Mouse (Mus musculus) MEL (cell line): ENCODE results near the gene Hectd3.

Experiments
- CTCF ChIP-seq, 3 experiments: IDR thresholded peaks in 2 of 3; conservative IDR thresholded peaks in 1 of 3; 2 replicates each; pipeline ENCODE4 v1.5.1; 2011 to 2012; ENCODE audit warnings: low read length in 3 of 3, low read depth in 2 of 3, mild to moderate bottlenecking in 2 of 3, improper control_type of control experiment in 1 of 3, inconsistent platforms in 1 of 3, mixed read lengths in 1 of 3, moderate library complexity in 1 of 3; ENCODE audit not compliant: control insufficient read depth in 1 of 3, insufficient read depth in 1 of 3, poor library complexity in 1 of 3, severe bottlenecking in 1 of 3
- MAFK ChIP-seq: IDR thresholded peaks from 2 replicates; pipeline ENCODE4 v1.6.1; 2011; ENCODE audit warnings: low read depth, mild to moderate bottlenecking, low read length, improper control_type of control experiment, borderline replicate concordance
- MYC ChIP-seq: IDR thresholded peaks from 2 replicates; pipeline ENCODE4 v1.6.1; 2011; ENCODE audit warnings: low read depth, mild to moderate bottlenecking, low read length, improper control_type of control experiment, moderate library complexity
- USF1 ChIP-seq: IDR thresholded peaks from 2 replicates; pipeline ENCODE4 v1.6.1; 2014; ENCODE audit warnings: low read depth, mild to moderate bottlenecking, inconsistent platforms, low read length, improper control_type of control experiment, moderate library complexity

- no peak for TF ChIP-seq MAFK
- no peak for TF ChIP-seq MYC
- TF ChIP-seq CTCF (IDR thresholded peaks at IDR 0.05 in 2 of 3, conservative IDR thresholded peaks at IDR 0.05 in 1 of 3; ENCODE audit: control insufficient read depth in 1 of 3, insufficient read depth in 1 of 3, low read depth in 2 of 3, low read length in 3 of 3, poor library complexity in 1 of 3, severe bottlenecking in 1 of 3) = no peak
- no peak for TF ChIP-seq USF1
Measured at GRCm38 (mm10) chr4:117010231-117010630, 15.1 kb downstream of the Hectd3 start.
